Mouse (Mus musculus): ENCODE results near the gene Cmip. TPM values are rescaled to one million over a fixed set of nuclear protein-coding genes. Genes with fewer than 3 reads are reported as not detected.

The Cmip gene
- total RNA-seq, 2 experiments from 2014 or later, result 18.7 to 23.7 TPM

DNA sequence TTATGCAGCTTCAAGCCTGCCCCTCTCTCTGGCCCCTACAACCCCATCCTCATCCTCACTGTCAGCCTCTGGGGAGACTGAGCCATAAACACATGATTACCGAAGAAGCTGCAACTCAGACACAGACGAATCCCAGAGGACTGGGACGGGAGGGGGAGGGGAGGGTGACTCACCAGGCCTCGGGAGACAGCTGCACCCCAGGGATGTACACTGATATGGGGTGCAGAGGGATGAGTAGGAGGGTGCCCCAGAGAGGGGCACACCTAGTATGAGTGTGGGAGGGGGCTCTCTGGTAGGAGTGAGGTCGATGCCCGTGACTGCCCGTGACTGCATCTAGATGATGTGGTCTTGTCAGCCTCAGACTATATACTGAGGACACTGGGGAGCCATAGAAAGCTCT is 121.8 kb downstream of the Cmip start:
- DNase-seq, result no peak

DNA sequence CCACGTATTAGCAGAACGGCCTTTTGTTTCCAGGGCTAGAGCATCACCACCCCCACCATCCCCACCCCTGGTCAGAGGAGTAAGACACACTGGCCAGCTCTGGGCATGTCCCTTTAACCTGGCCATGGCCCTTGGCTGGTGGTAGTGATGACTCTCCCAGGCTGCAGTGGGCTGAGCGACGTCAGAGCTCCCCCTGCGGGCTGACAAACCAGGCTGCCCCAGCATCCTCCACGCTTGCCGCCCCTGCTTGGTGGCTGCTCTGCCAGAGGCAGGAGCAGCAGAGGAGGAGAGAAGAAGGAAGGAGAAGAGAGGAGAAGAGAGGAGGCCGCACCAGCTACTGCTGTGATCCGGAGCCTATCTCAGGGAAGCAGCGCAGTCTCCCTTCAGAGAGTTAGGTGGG is 122.3 kb downstream of the Cmip start:
- DNase-seq, result peak; percentile 67

DNA sequence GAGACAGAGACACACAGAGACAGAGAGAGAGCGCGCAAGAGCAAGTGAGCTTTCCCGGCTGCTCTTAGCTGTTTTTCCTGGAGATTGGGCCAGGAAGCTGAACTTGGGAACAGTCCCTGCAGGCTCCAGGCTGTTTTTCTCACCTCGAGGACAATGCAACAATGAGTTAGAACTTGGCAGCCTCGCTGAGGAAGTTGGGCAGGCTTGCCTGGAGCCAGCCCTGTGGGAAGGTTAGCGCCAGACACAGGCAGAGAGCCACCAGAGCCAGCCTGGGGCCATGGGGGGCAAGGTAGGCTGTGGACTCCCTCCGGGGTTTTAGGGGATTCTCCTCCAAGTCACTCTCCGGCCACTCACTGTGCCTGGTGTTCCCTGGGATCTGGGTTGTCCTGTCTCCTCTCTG is 123.9 kb downstream of the Cmip start:
- no peak for DNase-seq

DNA sequence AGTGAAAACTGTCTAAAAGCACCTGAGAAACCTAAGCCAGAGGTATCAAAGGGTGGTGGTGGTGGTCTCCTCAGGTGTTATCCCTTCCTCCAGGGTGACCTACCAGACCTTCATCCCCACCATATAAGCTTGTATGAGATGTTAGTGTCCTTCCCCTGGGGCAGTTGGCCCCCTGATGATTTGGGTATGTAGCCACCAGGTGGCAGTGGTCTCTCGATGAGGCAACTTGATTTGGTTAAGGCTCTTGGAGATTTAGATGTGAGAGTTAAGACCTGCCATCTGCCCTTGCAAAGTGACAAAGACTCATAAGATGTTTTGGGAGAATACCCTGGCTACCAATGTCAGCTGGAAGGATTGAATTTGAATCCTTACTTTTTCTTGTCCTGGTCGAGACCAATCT is 129.3 kb downstream of the Cmip start:
- no peak for DNase-seq

DNA sequence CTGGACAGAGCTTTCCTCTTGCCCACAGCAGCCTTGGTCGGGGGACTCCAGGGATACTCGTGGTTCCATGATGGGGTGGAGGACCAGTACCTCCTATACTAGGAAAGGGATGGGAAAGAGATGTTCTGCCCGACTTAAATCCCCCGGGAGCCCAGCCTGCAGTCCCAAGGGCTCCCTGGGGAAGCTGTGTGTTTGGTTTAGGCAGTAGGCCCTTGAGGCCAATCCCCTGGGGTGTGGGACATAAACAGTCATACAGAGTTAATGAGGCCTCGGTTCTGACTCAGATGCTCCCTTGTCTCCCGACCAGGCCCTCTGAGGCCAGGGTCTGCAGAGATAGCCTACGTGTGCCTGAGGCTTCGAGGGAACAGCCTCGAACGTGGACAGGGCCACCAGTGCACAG is 130.8 kb downstream of the Cmip start:
- no peak for DNase-seq

DNA sequence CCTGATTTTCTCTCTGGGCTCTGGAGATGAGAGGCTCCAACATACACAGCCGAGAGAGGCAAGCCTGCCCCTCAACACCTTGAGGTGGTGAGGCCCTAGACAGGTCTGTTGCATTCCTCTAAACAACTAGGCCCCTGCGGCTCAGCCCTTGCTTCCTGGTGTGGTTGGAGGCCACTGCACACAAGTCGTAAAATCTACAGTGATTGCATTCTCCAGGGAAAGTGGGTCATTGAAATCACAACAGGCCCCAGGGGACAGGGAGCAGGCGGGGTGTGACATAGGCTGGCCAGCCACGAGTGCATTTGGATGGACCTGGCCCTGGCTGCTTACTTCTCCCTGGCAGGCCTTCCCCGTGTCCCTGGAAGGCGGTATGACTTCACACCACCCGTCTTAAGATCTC is 131.5 kb downstream of the Cmip start:
- no peak for DNase-seq

DNA sequence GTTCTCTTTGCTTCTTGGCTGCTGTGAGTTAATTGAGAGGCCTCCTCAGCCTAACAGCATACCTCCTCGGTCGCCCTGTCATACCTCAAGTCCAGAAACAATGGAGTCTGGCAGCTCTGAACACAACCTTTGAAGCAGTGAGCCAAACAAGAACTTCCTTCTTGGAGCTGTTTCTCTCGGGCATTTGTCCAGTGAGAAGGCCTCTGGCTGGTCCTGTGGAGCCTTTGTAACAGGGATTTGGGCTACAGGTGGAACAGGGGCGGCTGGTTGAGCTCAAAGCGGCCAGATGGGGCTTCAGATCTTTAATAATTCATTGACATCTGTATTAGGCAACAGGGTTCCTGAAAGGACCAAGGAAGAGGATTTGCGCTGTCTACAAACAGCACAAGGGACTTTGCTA is 137.0 kb downstream of the Cmip start:
- no peak for DNase-seq

DNA sequence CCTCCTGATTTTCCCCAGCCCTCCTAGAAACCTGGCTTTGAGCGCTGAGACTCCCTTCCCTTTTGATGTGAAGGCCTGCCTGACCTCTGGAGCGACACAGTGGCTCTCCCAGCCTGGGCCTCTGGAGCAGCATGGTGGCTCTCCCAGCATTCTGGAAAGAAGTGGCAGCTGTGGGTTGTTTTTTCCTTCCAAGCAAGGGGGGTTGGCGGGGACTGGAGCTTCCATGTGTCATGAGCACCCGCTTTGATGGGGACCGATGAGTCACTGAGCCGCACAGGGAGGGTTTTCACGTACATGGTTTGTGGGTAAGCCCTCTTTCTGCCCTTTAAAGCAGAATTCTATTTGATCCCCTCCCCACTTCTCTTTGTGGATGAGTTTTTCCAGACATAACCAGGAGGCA is 138.2 kb downstream of the Cmip start:
- DNase-seq, result no peak

DNA sequence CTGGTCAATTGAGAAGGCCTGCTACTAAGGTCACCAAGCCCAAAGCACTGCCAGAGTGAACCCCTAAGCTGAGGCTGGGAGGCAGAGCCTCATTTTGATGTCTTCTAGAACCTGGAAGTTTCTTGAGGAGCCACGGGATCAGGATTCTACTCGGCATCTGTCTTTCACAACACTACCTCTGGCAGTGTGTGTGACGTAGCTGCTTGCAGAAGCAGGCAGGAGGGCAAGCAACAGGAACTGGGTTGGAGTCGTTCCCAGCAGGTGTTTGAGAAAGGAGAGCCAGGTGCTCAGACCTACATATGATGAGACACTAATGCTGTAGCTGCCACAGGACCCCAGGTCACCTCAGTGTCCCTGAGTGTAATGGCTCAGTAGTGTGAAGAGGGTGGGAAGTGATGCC is 140.0 kb downstream of the Cmip start:
- no peak for DNase-seq

DNA sequence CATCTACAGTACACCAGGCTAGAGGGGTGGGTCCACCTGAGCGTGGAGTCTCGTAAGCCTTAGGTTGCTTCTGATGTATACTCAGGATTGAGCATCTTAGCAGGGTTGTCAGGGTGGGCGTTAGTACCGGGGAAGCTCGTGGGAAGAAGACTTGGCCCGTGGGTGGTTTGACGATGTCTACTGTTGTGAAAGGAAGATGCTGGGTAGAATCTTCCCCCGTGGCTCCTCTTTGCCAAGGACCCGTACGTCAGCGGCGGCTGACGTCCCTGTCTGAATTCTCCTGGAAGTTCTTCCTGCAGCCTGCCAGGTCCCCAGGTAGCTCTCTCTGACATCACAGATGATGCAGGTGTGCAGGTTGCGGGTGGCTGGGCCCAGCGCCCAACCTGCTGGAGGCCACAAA is 140.9 kb downstream of the Cmip start:
- no peak for DNase-seq

DNA sequence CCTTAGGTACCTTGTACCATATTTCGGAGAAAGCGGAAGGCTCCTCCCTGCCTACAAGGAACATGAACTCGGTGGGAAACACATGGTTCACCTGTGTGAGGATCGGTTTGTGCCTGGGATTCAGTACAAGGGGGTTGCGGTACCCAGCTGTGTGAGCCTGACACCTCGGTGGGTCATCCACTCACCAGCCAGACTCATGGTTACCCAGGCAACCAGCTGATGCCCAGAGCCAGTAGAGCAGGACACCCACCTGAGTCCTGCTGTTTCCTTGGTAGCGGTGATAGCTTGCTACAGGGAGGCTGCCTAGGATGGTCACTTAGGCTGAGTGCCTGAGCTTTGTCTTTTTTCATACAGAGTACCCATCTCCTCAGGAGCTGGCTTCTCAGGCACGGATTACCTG is 142.4 kb downstream of the Cmip start:
- no peak for DNase-seq

DNA sequence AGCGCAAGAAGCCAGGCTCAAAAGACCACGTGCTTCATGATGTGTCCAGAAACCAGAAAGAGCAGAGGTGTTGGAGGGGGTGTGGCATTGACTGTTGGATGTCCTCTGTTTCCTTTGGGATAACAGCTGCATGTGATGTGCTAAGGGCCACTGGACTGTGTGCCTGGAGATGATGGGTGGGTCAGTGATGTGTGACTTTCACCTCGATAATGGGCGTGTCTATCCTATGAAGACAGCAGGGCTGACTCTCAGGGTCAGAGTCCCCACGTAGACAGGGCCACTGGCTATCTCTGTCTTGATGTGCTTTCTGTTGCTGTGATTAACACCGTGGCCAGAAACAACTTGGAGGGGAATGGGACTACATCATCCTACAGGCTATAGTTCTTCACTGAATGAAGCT is 144.0 kb downstream of the Cmip start:
- DNase-seq, result no peak

DNA sequence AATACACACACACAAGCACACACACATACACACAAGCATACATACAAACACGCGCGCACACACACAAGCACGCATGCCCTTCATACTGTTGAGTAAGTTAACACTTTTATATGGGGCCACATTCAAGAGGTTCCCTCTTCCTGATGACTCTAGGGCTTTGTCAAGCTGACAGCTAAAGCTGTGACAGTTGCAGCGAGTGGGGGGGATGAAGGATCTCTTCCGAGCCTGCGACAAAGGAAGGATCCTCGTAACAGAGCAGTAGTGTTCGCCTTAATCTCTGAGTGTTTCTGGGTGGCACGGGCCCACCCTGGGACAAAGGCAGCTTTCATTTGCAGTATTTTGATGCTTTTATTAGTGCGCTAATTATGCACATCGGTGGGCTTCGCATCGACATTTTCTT is 145.0 kb downstream of the Cmip start:
- DNase-seq, result no peak

DNA sequence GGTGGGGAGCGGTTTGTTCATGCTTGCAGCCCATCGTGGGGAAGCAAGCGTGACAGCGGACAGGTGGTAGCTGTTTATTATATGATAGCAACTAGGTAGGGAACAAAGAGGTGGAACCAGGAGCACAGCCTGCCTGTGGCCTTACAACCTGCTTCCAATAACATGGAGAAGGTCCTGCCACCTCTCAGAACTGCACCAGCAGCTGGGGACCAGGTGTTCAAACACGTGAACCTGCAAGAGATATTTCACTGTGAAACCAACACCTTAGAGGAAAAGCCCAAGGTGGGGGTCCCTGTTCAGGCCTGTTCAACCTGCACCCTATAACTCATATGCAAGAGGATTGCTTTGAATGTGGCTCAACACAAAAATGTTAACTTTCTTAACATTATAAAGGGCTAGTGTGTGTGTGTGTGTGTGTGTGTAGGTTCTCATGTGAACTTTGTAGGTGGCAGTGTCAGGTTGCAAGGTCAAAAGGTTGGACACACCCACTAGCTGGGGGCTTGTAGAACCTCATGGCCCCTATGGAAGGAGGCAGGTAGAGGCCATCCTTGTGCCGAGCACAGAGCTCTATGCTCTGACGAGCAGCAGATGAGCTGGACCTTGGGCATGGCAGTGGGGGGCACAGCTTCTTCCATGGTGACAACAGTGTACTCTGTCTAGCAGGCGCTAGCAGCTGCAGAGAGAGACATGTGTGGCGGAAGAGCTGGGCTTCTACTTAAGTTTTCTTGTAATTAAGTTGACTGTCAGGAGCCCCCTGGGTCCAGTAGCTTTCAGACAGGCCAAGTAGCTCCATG is 146.2 kb downstream of the Cmip start:
- no peak for DNase-seq

DNA sequence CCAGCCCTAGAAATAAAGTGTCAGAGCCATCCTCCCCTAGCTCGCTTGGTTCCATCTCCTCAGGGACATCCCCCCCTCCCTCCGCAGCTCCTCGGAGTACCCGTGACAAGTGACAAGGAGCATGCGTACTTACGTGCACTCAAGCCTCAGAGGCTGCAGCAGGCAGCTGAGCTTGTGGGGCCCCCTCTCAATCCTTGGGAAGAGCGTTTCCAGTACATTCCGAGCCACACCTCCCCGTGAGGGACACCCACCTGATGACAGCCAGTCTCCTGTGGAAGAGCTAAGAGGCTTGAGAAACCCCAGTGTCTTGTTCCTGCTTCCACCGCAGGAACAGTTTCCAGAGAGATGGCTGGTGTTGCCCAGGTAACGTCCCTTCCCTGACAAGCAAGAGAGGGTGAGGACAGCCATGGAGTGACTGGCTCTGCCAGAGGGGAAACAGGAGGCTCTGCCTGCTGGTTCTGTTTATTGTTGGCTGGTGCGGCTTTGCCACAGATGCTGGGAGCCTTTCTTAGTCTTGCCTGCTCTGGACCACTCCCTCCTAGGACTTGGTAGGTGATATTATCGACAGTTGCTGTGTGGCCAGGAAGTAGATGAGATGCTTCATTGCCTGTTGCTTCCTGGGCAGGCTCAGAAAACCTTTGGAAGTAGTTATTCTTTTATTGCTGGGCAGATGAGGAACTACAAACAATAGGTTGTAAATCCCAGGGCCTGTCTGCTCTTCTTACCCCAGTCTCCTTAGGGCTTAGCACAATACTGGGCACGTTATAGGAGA is 147.0 kb downstream of the Cmip start:
- DNase-seq, result no peak

DNA sequence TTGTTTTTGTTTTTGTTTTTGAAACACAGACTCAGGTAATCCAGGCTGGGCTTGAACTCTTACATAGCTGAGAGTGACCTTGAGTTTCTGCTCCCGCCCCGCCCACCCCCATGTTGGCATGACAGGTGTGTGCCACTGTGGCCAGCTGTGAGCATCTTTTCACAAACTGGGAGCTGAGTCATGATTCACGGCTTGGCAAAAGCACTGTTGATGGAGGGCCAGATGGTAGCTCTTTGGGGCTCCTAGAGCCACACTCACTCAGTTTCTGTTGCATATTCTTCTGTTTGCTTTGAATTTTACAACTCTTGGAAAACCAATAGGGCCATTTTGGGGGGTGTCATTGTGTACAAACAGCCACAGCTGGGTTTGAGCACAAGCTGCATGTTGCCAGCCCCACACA is 149.2 kb downstream of the Cmip start:
- DNase-seq, result no peak

DNA sequence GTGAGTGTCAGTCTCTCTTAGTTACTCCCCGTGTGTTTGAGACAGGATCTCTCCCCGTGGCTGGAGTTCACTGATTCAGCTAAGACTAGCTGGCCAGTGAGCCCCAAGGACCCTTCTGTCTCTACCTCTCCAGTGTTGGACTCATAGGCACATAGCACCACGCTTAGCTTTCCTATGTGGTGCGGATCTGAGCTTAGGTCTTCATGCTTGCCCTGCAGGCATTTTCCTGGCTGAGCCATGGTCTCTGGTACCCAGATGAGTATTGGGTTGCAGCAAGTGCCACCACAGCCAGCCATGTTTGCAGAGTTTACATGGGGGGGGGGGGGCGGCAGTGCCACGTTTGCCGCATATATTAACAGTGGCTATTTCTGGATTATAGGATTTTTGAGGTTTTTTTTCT is 151.8 kb downstream of the Cmip start:
- no peak for DNase-seq

DNA sequence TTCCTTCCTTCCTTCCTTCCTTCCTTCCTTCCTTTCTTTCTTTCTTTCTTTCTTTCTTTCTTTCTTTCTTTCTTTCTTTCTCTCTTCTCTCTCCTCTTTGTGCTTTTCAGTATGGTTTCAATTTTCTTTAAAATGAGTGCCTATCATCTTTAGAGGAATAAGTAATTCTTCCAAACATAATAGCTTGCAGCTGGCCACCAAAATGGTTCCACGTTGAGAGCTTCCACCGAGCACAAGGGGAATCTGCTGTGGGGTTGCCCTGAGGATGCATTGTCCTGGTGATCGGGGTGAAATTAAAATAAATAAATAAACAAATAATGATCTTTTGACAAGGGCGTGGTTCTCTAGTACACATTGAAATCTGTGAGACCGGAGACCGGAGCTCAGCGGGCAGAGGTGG is 152.2 kb downstream of the Cmip start:
- no peak for DNase-seq

DNA sequence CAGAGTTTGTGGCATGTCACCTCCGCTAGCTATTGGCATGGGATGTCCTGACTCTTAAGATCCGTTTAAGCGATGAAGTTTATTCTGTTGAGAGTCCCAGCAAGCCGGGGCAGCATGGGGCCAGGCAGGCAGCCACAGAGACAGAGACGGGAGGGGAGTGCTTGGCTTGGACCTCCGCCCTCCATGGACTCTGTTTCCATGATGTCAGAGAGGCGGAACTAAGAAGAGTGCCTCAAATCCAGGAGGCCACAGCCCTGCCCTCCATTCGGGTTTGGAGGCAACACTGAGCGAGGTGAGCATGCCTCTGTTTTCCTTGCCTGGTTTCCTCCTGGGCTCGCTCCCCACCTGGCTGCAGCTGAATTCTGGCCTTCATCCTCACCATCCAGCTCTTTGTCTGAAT is 153.5 kb downstream of the Cmip start:
- DNase-seq, result peak; percentile 42

DNA sequence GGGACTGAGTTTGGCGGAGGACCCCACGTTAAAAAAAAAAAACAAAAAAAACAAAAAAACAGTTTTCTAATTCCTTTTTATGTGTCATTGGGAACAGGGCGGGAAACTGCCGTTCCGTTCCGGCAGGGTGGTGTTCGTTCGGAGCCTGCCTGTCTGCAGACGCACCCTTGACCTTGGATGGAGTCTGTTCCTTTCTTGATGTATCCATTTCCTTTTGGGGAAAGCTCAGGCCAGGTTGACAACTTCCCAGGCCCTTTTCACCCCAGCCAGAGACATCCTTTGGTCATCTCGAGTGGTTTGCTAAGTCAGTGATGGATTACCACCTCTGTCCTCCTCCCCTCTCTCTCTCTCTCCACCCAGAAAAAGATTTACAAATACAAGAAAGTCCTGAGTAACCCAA is 154.0 kb downstream of the Cmip start:
- DNase-seq, result no peak

DNA sequence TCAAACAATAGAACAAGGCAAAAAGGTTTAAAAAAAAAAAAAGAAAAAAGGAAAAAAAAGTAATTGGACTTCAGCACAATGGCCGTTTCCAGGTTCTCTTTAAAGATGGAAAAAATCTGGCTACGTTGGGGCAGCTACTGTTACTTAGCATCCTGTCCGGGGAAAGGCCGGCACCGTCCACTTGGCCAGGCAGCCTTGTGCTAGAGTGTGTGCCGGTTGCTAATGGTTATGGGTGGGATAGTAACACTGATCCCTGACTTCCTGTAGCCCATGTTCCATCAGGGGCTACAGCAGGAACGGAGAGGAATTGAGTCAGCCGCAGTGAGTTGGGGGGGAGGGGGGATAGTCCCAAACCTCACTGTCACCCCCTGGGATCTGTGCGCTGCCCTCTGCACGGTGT is 155.4 kb downstream of the Cmip start:
- no peak for DNase-seq

DNA sequence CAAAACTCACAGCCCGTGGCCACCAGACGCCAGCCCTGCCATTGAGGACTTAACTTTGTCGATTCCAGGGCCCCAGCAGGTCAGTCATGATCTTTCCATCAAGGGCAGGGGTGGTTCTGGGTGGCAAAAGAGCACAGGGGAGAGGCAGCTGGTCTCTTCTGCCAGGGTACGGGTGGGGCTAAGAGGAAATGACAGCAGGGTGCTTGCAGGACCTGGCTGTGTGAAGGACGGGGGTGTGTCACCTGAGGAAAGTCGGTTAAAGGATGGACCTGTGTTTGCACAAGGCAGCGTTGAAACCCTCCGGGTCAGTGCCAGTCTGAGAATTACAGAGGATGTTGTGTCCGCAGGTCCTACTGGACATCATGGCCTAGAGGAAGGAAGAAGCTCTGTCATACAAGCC is 161.0 kb downstream of the Cmip start:
- no peak for DNase-seq

DNA sequence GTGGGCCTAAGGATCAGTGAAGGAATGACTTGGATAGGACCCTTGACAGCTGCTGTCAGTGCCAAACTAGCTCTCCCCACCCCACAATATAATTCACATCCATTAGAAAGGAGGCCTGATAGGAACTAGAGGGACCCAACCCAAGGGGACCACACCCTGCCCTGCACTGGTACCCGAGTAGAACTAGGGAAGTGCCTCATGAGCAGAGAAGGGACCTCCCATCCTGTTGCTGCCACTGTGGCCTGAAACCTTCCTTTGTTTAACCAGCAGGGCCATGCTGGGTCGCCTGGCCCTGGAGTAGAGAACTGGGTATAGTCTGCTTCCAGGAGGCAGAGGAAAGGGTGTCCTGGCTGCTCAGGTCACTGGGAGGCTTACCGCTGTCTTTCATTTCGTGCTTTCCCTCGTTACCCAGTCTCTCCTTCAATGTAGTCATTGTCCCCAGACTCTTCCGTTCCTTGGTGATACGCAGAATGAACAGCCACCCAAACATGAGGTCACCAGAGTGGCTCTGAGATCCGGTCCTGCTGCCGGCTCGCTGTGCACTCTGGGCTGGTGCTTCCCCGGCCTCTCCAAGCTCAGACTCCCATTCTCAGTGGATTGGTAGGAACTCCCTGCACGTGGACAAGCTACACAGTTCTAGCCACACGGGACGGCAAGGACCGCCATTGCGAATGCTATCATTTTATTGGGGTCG is 164.1 kb downstream of the Cmip start:
- DNase-seq, result no peak
